Mouse (Mus musculus): ENCODE data around the gene Ugt2b36. TPM values are rescaled to one million over a fixed set of nuclear protein-coding genes. Genes with fewer than 3 reads are reported as not detected.
"Not testable (repeated sequence)": the region's sequence is repeated elsewhere in the genome, so short reads cannot be mapped to it uniquely, and the experiment has no call there.

Ugt2b36 gene
- polyA plus RNA-seq (2016; fragmentation: Nextera tagmentation; extraction: Ambion mirVana): not detected in 2 replicates

- ATAC-seq (ENCODE audit: insufficient number of reproducible peaks, insufficient read depth, low FRiP score, low TSS enrichment): no peak
- no peak within 1 kb of the TSS for H3K27ac ChIP-seq
Observed at GRCm38 (mm10) chr5:87092346-87093027, at the start of gene Ugt2b36. Gene Ugt2b36 (minus strand): TSS chr5:87092555.

GRCm38 (mm10) chr5:87140196-87140595, 47.8 kb upstream of the Ugt2b36 start, which contains the start of gene Ugt2b5:
Gene Ugt2b5 (minus strand): TSS chr5:87140318.
- H3K4me3 ChIP-seq; ATAC-seq (ENCODE audit: insufficient number of reproducible peaks, insufficient read depth, low FRiP score, low TSS enrichment): not testable (repeated sequence)
- 81% methylated on average over 2 of the region's 2 CpGs for WGBS

More at GRCm38 (mm10) chr5:87092346-87093027, at the start of gene Ugt2b36:
- no peaks in the 10 kb centered on the region for H3K36me3 ChIP-seq
- H3K9me3 ChIP-seq: no peaks in the 10 kb centered on the region
- H3K9ac ChIP-seq: no peak within 1 kb of the TSS
- H3K4me2 ChIP-seq (replicated peaks): no peak within 1 kb of the TSS
- no peaks in the 10 kb centered on the region for H3K4me1 ChIP-seq
- WGBS: 92% methylated on average over 1 of the region's 1 CpGs
- H3K27me3 ChIP-seq: no peaks in the 10 kb centered on the region
- H3K4me3 ChIP-seq: no peak within 1 kb of the TSS

GRCm38 (mm10) chr5:87103697-87104096, 11.3 kb upstream of the Ugt2b36 start:
- H3K27ac ChIP-seq; H3K9ac ChIP-seq; H3K4me1 ChIP-seq; H3K27me3 ChIP-seq; H3K36me3 ChIP-seq; ATAC-seq (ENCODE audit: insufficient number of reproducible peaks, insufficient read depth, low FRiP score, low TSS enrichment); H3K9me3 ChIP-seq; H3K4me2 ChIP-seq (replicated peaks); H3K4me3 ChIP-seq: not testable (repeated sequence)
- 79% methylated on average over 1 of the region's 1 CpGs for WGBS

More at GRCm38 (mm10) chr5:87140196-87140595, 47.8 kb upstream of the Ugt2b36 start, which contains the start of gene Ugt2b5:
- H3K4me1 ChIP-seq; H3K27me3 ChIP-seq; H3K36me3 ChIP-seq; H3K4me2 ChIP-seq (replicated peaks); H3K9me3 ChIP-seq; H3K27ac ChIP-seq; H3K9ac ChIP-seq: not testable (repeated sequence)

GRCm38 (mm10) chr5:87091111-87091510, 1.2 kb downstream of the Ugt2b36 start:
- Histone ChIP-seq H3K4me2 (replicated peaks) (no peak overlapping the region), H3K4me3 (no peak overlapping the region), H3K4me1 (no peaks in the 10 kb centered on the region), H3K36me3 (no peaks in the 10 kb centered on the region), H3K9ac (no peak overlapping the region), H3K27ac (no peak overlapping the region), H3K27me3 (no peaks in the 10 kb centered on the region), H3K9me3 (no peaks in the 10 kb centered on the region)
- no peak for ATAC-seq (ENCODE audit: insufficient number of reproducible peaks, insufficient read depth, low FRiP score, low TSS enrichment)

GRCm38 (mm10) chr5:87089264-87089663, 3.1 kb downstream of the Ugt2b36 start:
- ATAC-seq (ENCODE audit: insufficient number of reproducible peaks, insufficient read depth, low FRiP score, low TSS enrichment): no peak
- Histone ChIP-seq H3K4me2 (replicated peaks) (no peak overlapping the region), H3K9me3 (no peaks in the 10 kb centered on the region), H3K9ac (no peak overlapping the region), H3K27me3 (no peaks in the 10 kb centered on the region), H3K4me3 (no peak overlapping the region), H3K4me1 (no peaks in the 10 kb centered on the region), H3K27ac (no peak overlapping the region), H3K36me3 (no peaks in the 10 kb centered on the region)

- no peak overlapping the region for H3K27ac ChIP-seq
Observed at GRCm38 (mm10) chr5:87086269-87086668, 6.1 kb downstream of the Ugt2b36 start.

GRCm38 (mm10) chr5:87030624-87031023, 61.7 kb downstream of the Ugt2b36 start:
- Histone ChIP-seq H3K4me1 (no peaks in the 10 kb centered on the region), H3K4me3 (no peak overlapping the region), H3K36me3 (no peaks in the 10 kb centered on the region), H3K9ac (no peak overlapping the region), H3K27me3 (no peaks in the 10 kb centered on the region), H3K4me2 (replicated peaks) (no peak overlapping the region), H3K9me3 (no peaks in the 10 kb centered on the region), H3K27ac (no peak overlapping the region)
- no peak for ATAC-seq (ENCODE audit: insufficient number of reproducible peaks, insufficient read depth, low FRiP score, low TSS enrichment)
- WGBS: 83% methylated on average over 1 of the region's 1 CpGs

More at GRCm38 (mm10) chr5:87086269-87086668, 6.1 kb downstream of the Ugt2b36 start:
- H3K4me3 ChIP-seq: no peak overlapping the region
- no peaks in the 10 kb centered on the region for H3K4me1 ChIP-seq
- H3K9me3 ChIP-seq: no peaks in the 10 kb centered on the region
- ATAC-seq (ENCODE audit: insufficient number of reproducible peaks, insufficient read depth, low FRiP score, low TSS enrichment): no peak
- no peaks in the 10 kb centered on the region for H3K27me3 ChIP-seq
- no peak overlapping the region for H3K9ac ChIP-seq
- H3K36me3 ChIP-seq: no peaks in the 10 kb centered on the region
- 76% methylated on average over 3 of the region's 3 CpGs for WGBS
- H3K4me2 ChIP-seq (replicated peaks): no peak overlapping the region

GRCm38 (mm10) chr5:87027359-87027758, 65.0 kb downstream of the Ugt2b36 start:
- no peaks in the 10 kb centered on the region for H3K36me3 ChIP-seq
- no peaks in the 10 kb centered on the region for H3K4me1 ChIP-seq
- H3K9ac ChIP-seq: no peak overlapping the region
- WGBS: 84% methylated on average over 3 of the region's 3 CpGs
- no peaks in the 10 kb centered on the region for H3K27me3 ChIP-seq
- no peaks in the 10 kb centered on the region for H3K9me3 ChIP-seq
- H3K4me2 ChIP-seq (replicated peaks): no peak overlapping the region
- no peak overlapping the region for H3K4me3 ChIP-seq
- no peak overlapping the region for H3K27ac ChIP-seq
- no peak for ATAC-seq (ENCODE audit: insufficient number of reproducible peaks, insufficient read depth, low FRiP score, low TSS enrichment)

Other genes starting within 250 kb of the Ugt2b36 start
- 0.06 TPM in 1 of 2 replicates, not detected in the other for gene Ugt2b34, start 185.6 kb downstream of the Ugt2b36 start, polyA plus RNA-seq (2016; fragmentation: Nextera tagmentation; extraction: Ambion mirVana)
- not detected in 2 replicates for gene Ugt2b1, start 166.0 kb downstream of the Ugt2b36 start, polyA plus RNA-seq (2016; fragmentation: Nextera tagmentation; extraction: Ambion mirVana)
- gene Ugt2b35, start 91.7 kb downstream of the Ugt2b36 start, polyA plus RNA-seq (2016; fragmentation: Nextera tagmentation; extraction: Ambion mirVana): not detected in 2 replicates
- gene Ugt2b5, start 47.8 kb upstream of the Ugt2b36 start, polyA plus RNA-seq (2016; fragmentation: Nextera tagmentation; extraction: Ambion mirVana): not detected in 2 replicates
- not detected in 2 replicates for gene Ugt2b37, start 162.2 kb upstream of the Ugt2b36 start, polyA plus RNA-seq (2016; fragmentation: Nextera tagmentation; extraction: Ambion mirVana)
- gene Ugt2a3, start 244.6 kb upstream of the Ugt2b36 start, polyA plus RNA-seq (2016; fragmentation: Nextera tagmentation; extraction: Ambion mirVana): not detected in 2 replicates

Data from embryonic facial prominence, embryonic 12.5 days (tissue).